Mouse (Mus musculus) intestine, postnatal 0 days (tissue): ENCODE measurements around the gene Mink1. TPM values are rescaled to one million over a fixed set of nuclear protein-coding genes. Genes with fewer than 3 reads are reported as not detected.
A peak's percentile ranks its signal among the peaks of the same experiment; 100 is the strongest.

ENCODE experiments used
- ATAC-seq: fragments of 200-750 bp; cut with Nextera tagmentation; 2 replicates; pipeline ENCODE4 v1.8.0; 2017; ENCODE audit warnings: mild to moderate bottlenecking, moderate TSS enrichment, moderate library complexity
- H3K27ac ChIP-seq: fragments of 300-500 bp; sonication (generic); 2 replicates; pipeline ENCODE4 v1.5.1; 2014; ENCODE audit warnings: mild to moderate bottlenecking, low read depth, low read length, moderate library complexity
- H3K27me3 ChIP-seq: fragments of 300-500 bp; sonication (generic); replicated peaks from 2 replicates; pipeline ENCODE4 v1.6.1; 2014; ENCODE audit warnings: low read length, mixed read lengths; ENCODE audit not compliant: control insufficient read depth, insufficient read depth
- H3K36me3 ChIP-seq: fragments of 300-500 bp; sonication (generic); 2 replicates; pipeline ENCODE4 v1.6.1; 2014; ENCODE audit warnings: mild to moderate bottlenecking, moderate library complexity; ENCODE audit not compliant: control insufficient read depth, insufficient read depth
- H3K4me1 ChIP-seq: fragments of 300-500 bp; sonication (generic); replicated peaks from 2 replicates; pipeline ENCODE4 v1.6.1; 2014; ENCODE audit warnings: antibody characterized with exemption, low read length, mixed read lengths; ENCODE audit not compliant: control insufficient read depth, insufficient read depth
- H3K4me2 ChIP-seq: fragments of 300-500 bp; sonication (generic); replicated peaks from 2 replicates; pipeline ENCODE4 v1.6.1; 2014; ENCODE audit warnings: low read depth, mild to moderate bottlenecking, moderate library complexity
- H3K4me3 ChIP-seq: fragments of 300-500 bp; sonication (generic); 2 replicates; pipeline ENCODE4 v1.5.1; 2014; ENCODE audit warnings: low read depth, low read length
- H3K9ac ChIP-seq: fragments of 300-500 bp; sonication (generic); 2 replicates; pipeline ENCODE4 v1.6.1; 2014; ENCODE audit warnings: mild to moderate bottlenecking, low read depth, low read length
- H3K9me3 ChIP-seq: fragments of 300-500 bp; sonication (generic); 2 replicates; pipeline ENCODE4 v1.6.1; 2016; ENCODE audit warnings: mixed run types; ENCODE audit not compliant: control insufficient read depth
- CTCF ChIP-seq: sonication (generic); IDR thresholded peaks from 2 replicates; pipeline ENCODE4 v1.5.1; 2016; ENCODE audit warnings: low read depth, mild to moderate bottlenecking, control low read depth, antibody characterized with exemption, moderate library complexity
- WGBS: fragments of 180-500 bp; shearing (Covaris S2); extraction: QIAGEN DNeasy Blood & Tissue Kit; methylation state at CpG from one replicate; pipeline ENCODE4 v1.1.7; 2014; 5-methylcytosine and 5-hydroxymethylcytosine counted together
- polyA plus RNA-seq: library from polyadenylated mRNA; unstranded; fragments of >200 nt; fragmentation: Nextera tagmentation; extraction: Ambion mirVana; gene quantifications from 2 replicates; pipeline ENCODE4 v1.2.1, GENCODE M21; 2015

Mink1 gene
- polyA plus RNA-seq, 1 experiment from 2014 or later: 5.8 TPM

DNA sequence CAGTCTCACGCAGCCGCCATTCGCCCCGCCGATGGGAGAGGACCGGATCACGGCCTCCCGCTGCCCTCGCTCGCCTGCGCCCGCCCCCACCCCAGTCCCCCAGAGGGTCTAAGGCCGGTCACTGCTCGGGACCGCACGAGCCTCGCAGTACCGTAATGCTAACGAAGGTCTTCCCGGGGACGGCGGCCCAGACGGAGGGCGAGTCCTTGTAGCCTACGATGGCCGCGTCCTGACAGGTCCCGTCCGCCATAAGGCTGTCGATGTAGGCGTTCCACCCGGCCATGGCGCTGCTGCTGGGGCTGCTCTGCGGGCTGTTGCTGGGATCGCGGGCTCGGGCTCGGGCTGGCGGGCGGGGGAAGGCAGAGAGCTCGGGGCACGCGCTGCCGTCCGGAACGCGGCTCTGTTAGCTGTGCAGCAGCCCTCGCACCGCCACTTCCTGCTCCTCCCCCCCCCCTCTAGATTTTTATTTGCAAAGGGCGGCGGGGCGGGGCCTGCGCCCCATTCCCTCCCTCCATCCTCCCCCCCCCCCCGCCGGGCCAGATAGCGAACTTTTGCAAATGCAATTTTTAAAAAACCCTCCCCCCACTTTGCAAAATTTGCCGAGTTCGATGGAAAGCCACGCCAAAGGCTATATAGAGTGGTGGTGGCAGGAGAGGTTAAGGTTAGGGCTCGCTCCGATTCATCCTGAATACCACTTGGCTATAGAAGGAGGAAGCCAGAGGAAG lies 91.7 kb downstream of the Mink1 start, which contains the start of gene Pfn1:
Pfn1 (minus strand) TSS at position 447 of the 725 bp plus-strand sequence.
- Histone ChIP-seq H3K36me3 (peaks cover 30% of the 10 kb centered on the region), H3K4me1 (peaks cover 15% of the 10 kb centered on the region), H3K9ac (peak within 1 kb of the TSS; percentile 99), H3K27ac (peak within 1 kb of the TSS; percentile 99), H3K27me3 (no peaks in the 10 kb centered on the region), H3K4me3 (peak within 1 kb of the TSS; percentile 100), H3K4me2 (peak within 1 kb of the TSS; percentile 91), H3K9me3 (no peaks in the 10 kb centered on the region)
- no peak for TF ChIP-seq CTCF
- under 1% methylated on average over 53 of the region's 61 CpGs for WGBS
- peak; percentile 42 for ATAC-seq

- no peak for TF ChIP-seq CTCF
- WGBS: under 1% methylated on average over 48 of the region's 48 CpGs
- Histone ChIP-seq H3K4me3 (peak overlapping the region; percentile 100), H3K4me1 (peaks cover 13% of the 10 kb centered on the region), H3K9me3 (no peaks in the 10 kb centered on the region), H3K4me2 (peak overlapping the region; percentile 91), H3K27me3 (no peaks in the 10 kb centered on the region), H3K9ac (peak overlapping the region; percentile 45), H3K36me3 (peaks cover 26% of the 10 kb centered on the region), H3K27ac (peak overlapping the region; percentile 99)
- ATAC-seq: peak; percentile 60
These were observed 92.4 kb downstream of the Mink1 start for GRCm38 (mm10) chr11:70654923-70655570.

DNA sequence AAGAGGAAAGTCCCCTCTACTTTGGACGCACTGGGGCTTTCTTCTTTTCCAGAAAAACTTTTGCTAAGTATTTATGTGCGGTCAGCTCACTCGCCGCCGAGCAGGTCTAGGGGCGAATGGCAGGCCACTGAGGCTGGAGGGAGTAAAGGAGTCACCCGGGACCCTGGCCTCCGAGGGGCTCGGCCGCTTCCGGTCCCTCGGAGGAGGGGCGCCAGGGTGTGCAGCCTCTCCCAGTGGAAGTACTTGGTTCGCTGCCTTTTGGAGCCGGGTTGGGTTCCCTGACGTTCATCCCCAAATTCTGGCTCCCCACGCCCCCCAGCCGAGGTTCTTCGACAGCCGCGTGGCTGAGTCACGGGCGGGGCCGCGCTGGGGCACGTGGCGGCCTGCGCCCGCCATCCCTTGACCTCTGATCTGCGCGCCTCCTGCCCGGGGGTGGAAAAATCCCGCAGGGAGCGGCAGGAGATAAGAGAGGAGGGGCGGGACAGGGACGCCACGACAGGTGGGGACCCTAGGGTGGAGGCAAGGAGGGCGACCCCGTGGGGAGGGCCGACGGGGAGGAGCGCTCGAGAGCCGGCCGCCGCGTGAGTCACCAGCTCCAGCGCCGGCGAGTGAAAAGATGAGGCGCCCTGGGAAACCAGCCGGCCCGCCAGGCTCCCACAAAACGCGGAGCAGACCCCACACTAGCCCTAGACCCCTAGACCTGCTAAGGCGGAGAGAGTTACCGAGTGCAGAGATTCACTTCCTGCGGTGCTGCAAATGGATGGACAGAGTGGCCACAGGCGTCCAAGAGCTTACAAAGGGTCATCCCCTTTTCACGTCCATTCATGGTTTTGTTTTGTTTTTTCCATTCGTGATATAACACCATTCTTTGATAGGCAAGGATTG lies 93.1 kb downstream of the Mink1 start:
- 0 out of 2 replicates have a peak, but pooled peaks have one; percentile 17 for ATAC-seq
- Histone ChIP-seq H3K4me1 (peaks cover 13% of the 10 kb centered on the region), H3K9me3 (no peaks in the 10 kb centered on the region), H3K36me3 (peaks cover 20% of the 10 kb centered on the region; the same call in 1 of the 2 replicates), H3K4me3 (peak overlapping the region; percentile 100), H3K4me2 (peak overlapping the region; percentile 91), H3K27ac (peak overlapping the region; percentile 99), H3K9ac (peak overlapping the region; percentile 45), H3K27me3 (no peaks in the 10 kb centered on the region)
- no peak for TF ChIP-seq CTCF
- WGBS: 1% methylated on average over 61 of the region's 61 CpGs

DNA sequence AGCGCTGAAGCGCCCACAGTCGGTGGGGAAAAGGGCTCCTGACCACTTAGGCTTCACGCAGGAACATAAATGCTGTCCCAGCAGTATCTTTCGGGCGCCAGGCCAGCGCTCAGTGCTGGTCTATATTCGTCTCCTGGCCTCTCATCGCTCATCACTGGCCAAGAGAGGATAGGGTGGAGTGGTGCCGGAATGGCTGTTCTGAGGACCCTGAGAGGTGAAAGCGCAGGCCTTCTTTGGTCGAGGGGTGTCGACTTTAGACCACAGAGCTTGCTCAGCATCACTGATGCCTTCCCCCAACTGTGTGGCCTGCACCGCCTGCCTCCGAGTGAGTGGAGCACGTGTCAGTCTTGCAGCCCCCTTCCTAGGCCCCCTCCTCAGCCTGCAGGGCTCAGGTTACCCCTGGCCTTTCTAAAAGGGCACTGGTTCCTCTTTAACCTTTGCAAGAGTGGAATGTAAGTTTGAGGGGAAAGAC lies 93.8 kb downstream of the Mink1 start:
- Histone ChIP-seq H3K4me3 (peak overlapping the region; percentile 100), H3K27me3 (no peaks in the 10 kb centered on the region), H3K9ac (peak overlapping the region; percentile 45; the same call in 1 of the 2 replicates), H3K9me3 (no peaks in the 10 kb centered on the region), H3K4me1 (peaks cover 10% of the 10 kb centered on the region), H3K27ac (peak overlapping the region; percentile 99), H3K36me3 (peaks cover 14% of the 10 kb centered on the region; the same call in 1 of the 2 replicates), H3K4me2 (peak overlapping the region; percentile 91)
- ATAC-seq: no peak
- 11% methylated on average over 16 of the region's 16 CpGs for WGBS
- TF ChIP-seq CTCF: 0 out of 2 replicates have a peak, but pooled peaks have one; percentile 4

DNA sequence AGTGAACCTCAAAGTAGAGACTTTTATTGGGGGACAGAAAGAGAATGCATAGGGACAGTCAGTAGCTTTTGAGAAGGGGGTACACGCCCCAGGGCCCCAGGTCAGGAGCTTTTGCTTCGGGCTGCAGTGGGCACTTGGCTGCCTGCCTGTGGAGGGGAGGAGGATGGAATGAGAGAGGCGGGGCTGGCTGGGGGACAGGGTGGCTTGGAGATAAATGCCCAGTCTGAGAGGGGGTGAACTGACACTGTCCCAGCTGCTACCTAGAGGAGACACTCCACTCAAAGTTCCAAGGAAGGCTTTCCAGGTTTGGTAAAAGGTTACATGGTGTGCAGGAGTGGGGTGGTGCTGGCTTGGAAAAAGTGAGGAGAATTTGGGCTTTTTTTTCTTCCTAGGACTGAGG lies 94.3 kb downstream of the Mink1 start, which contains the start of gene Eno3:
Eno3 (plus strand) TSS at position 239 of the 400 bp plus-strand sequence.
- Histone ChIP-seq H3K4me1 (peaks cover 10% of the 10 kb centered on the region), H3K36me3 (peaks cover 12% of the 10 kb centered on the region), H3K27ac (peak within 1 kb of the TSS; percentile 99), H3K27me3 (no peaks in the 10 kb centered on the region), H3K4me3 (peak within 1 kb of the TSS; percentile 100), H3K9me3 (no peaks in the 10 kb centered on the region), H3K4me2 (peak within 1 kb of the TSS; percentile 91), H3K9ac (peak within 1 kb of the TSS; percentile 45)
- WGBS: 32% methylated on average over 3 of the region's 3 CpGs
- no peak for ATAC-seq
- no peak for TF ChIP-seq CTCF
